Mouse (Mus musculus) activated CD4-positive, CD25-positive, alpha-beta regulatory T cell, adult 4 months (primary cell): ENCODE data around the gene Lmod1. TPM values are rescaled to one million over a fixed set of nuclear protein-coding genes. Genes with fewer than 3 reads are reported as not detected.
"Not testable (repeated sequence)": the region's sequence is repeated elsewhere in the genome, so short reads cannot be mapped to it uniquely, and the experiment has no call there.

Source experiments
- ATAC-seq: one replicate; pipeline ENCODE4 v1.8.0; 2017
- polyA plus RNA-seq, 2 experiments: library from polyadenylated mRNA; unstranded; fragments of 100-300 nt; shearing (Covaris generic); gene quantifications; one replicate each; pipeline ENCODE4 v1.2.1; 2017

Lmod1 gene
- polyA plus RNA-seq, 2 experiments from 2014 or later: not detected

GRCm38 (mm10) chr1:135362115-135362514, 37.5 kb downstream of the Lmod1 start:
- no peak for ATAC-seq

- ATAC-seq: no peak
Measured at GRCm38 (mm10) chr1:135363446-135363845, 38.8 kb downstream of the Lmod1 start.

- ATAC-seq: no peak
Measured at GRCm38 (mm10) chr1:135366380-135366779, 41.8 kb downstream of the Lmod1 start.

GRCm38 (mm10) chr1:135367005-135367404, 42.4 kb downstream of the Lmod1 start:
- ATAC-seq: no peak

- no peak for ATAC-seq
Measured at GRCm38 (mm10) chr1:135367595-135367994, 43.0 kb downstream of the Lmod1 start.

- ATAC-seq: no peak
Measured at GRCm38 (mm10) chr1:135368245-135368644, 43.6 kb downstream of the Lmod1 start.

- ATAC-seq: no peak
Measured at GRCm38 (mm10) chr1:135368982-135369381, 44.4 kb downstream of the Lmod1 start.

- no peak for ATAC-seq
Measured at GRCm38 (mm10) chr1:135369415-135369814, 44.8 kb downstream of the Lmod1 start.

- ATAC-seq: no peak
Measured at GRCm38 (mm10) chr1:135373171-135373677, 48.6 kb downstream of the Lmod1 start.

GRCm38 (mm10) chr1:135374175-135374867, 49.7 kb downstream of the Lmod1 start:
- no peak for ATAC-seq

GRCm38 (mm10) chr1:135374868-135375581, 50.4 kb downstream of the Lmod1 start, which contains the start of gene Shisa4:
Gene Shisa4 (minus strand): TSS chr1:135375237.
- ATAC-seq: no peak

GRCm38 (mm10) chr1:135378576-135378975, 54.0 kb downstream of the Lmod1 start:
- ATAC-seq: no peak

GRCm38 (mm10) chr1:135379048-135379447, 54.4 kb downstream of the Lmod1 start:
- no peak for ATAC-seq

GRCm38 (mm10) chr1:135380071-135380991, 55.7 kb downstream of the Lmod1 start:
- ATAC-seq: no peak

- not testable (repeated sequence) for ATAC-seq
Measured at GRCm38 (mm10) chr1:135381560-135381959, 57.0 kb downstream of the Lmod1 start.

- no peak for ATAC-seq
Measured at GRCm38 (mm10) chr1:135384171-135384570, 59.6 kb downstream of the Lmod1 start.

GRCm38 (mm10) chr1:135385161-135385560, 60.6 kb downstream of the Lmod1 start:
- no peak for ATAC-seq

GRCm38 (mm10) chr1:135399466-135399865, 74.9 kb downstream of the Lmod1 start:
- ATAC-seq: no peak

GRCm38 (mm10) chr1:135401452-135402110, 77.0 kb downstream of the Lmod1 start:
- ATAC-seq: no peak

GRCm38 (mm10) chr1:135405356-135405755, 80.7 kb downstream of the Lmod1 start:
- no peak for ATAC-seq

GRCm38 (mm10) chr1:135408973-135409372, 84.4 kb downstream of the Lmod1 start:
- no peak for ATAC-seq

GRCm38 (mm10) chr1:135410967-135411366, 86.4 kb downstream of the Lmod1 start:
- no peak for ATAC-seq
